Mouse (Mus musculus): ENCODE data around the gene Pdss1. TPM values are rescaled to one million over a fixed set of nuclear protein-coding genes. Genes with fewer than 3 reads are reported as not detected.
A peak's percentile ranks its signal among the peaks of the same experiment; 100 is the strongest.
"Not testable (repeated sequence)": the region's sequence is repeated elsewhere in the genome, so short reads cannot be mapped to it uniquely, and the experiment has no call there.

Gene Pdss1
- 9.2 to 14.2 TPM (median 11.3 TPM) in 3 replicates for total RNA-seq (2017)

- ATAC-seq (replicated peaks; ENCODE audit: insufficient number of reproducible peaks, low FRiP score, low TSS enrichment, poor library complexity, severe bottlenecking): peak; percentile 96
Observed at GRCm38 (mm10) chr2:22895282-22896273, at the start of gene Pdss1. TSS of gene Pdss1 (plus strand) at chr2:22895522.

- no peak for ATAC-seq (replicated peaks; ENCODE audit: insufficient number of reproducible peaks, low FRiP score, low TSS enrichment, poor library complexity, severe bottlenecking)
Observed at GRCm38 (mm10) chr2:22851900-22852299, 43.4 kb upstream of the Pdss1 start.

GRCm38 (mm10) chr2:22857501-22857900 is 37.8 kb upstream of the Pdss1 start:
- ATAC-seq (replicated peaks; ENCODE audit: insufficient number of reproducible peaks, low FRiP score, low TSS enrichment, poor library complexity, severe bottlenecking): no peak

DNA sequence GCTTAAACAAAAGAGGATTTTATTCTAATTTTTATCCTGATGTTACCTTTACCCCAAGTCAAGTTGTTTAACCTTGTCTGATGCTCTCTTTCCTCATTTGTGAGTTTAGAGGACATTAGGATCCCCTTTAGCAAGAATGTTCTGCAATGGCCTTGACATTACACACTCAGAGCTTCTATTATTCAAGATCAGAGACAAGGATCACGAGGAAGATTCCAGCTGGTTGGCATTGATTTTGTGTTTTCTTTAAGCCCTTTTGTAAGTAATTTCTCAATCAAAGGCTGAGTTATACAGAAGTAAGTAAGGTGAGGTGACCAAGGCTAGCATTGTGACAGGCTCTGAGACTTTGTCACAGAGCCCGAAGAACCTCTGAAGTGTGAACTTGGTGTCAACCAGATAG is 33.1 kb upstream of the Pdss1 start:
- ATAC-seq (replicated peaks; ENCODE audit: insufficient number of reproducible peaks, low FRiP score, low TSS enrichment, poor library complexity, severe bottlenecking): no peak

DNA sequence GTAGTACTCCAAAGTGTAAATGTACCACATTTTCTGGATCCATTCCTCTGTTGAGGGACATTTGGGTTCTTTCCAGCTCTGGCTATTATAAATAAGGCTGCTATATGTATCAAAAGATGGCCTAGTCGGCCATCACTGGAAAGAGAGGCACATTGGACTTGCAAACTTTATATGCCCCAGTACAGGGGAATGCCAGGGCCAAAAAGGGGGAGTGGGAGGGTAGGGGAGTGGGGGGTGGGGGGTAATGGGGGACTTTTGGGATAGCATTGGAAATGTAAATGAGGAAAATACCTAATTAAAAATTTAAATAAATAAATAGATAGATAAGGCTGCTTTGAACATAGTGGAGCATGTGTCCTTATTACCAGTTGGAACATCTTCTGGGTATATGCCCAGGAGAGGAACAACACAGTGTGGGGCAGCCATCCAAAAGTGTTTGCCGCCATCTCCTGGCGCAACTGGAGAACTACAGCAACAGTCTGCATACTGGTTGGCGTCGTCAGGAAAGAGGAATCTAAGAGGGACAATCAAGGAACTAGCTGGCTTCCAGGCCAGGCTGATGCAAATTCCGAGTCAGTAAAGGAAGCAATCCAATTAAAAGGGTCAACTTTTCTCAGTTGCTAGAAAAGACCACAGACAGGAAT is 30.8 kb upstream of the Pdss1 start:
- ATAC-seq (replicated peaks; ENCODE audit: insufficient number of reproducible peaks, low FRiP score, low TSS enrichment, poor library complexity, severe bottlenecking): peak; percentile 96

GRCm38 (mm10) chr2:22865818-22866217 is 29.5 kb upstream of the Pdss1 start:
- no peak for ATAC-seq (replicated peaks; ENCODE audit: insufficient number of reproducible peaks, low FRiP score, low TSS enrichment, poor library complexity, severe bottlenecking)

DNA sequence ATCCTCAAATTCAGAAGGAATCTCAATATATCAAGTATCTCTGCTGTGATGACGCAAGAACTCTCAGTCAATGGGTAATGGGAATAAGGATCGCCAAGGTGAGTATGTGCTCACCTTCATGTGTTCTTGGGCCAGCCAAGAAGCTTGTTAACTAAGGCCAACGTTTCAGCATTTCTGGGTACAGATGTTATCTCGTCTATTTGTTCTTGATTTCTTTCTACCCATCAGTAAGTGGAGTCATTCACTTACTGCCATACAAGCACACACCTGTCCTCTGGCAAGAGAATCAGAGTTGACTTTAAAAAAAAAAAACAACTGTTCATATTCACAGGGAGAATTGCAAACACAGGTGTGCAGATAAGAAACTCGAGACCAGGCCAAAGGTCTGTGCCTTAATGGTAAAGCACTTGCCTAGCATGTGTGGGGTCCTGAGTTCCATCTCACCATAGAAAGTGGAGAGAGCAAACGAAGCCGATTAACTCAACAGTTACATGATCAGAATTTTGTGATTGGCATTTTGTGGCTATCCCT is 28.4 kb upstream of the Pdss1 start:
- no peak for ATAC-seq (replicated peaks; ENCODE audit: insufficient number of reproducible peaks, low FRiP score, low TSS enrichment, poor library complexity, severe bottlenecking)

GRCm38 (mm10) chr2:22873159-22873558 is 22.2 kb upstream of the Pdss1 start:
- ATAC-seq (replicated peaks; ENCODE audit: insufficient number of reproducible peaks, low FRiP score, low TSS enrichment, poor library complexity, severe bottlenecking): no peak

DNA sequence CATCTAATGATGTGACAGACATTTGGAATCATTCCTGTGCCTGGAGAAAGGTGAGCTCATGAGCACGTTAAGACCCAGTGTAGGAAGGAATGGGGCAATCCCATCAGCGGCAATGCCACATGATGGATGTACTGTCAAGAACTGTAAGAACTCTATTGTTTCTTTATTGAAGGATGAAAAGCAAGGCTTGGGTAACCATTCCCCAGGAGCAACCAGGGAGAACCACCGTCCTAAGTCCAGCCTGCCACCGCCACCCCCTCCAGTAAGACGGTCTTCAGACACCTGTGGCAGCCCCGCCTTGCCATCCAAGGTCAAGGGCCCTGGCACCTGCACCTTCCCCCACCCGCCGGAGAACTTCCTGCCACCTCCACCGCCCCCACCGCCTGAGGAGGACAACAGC is 20.7 kb upstream of the Pdss1 start:
- ATAC-seq (replicated peaks; ENCODE audit: insufficient number of reproducible peaks, low FRiP score, low TSS enrichment, poor library complexity, severe bottlenecking): no peak

- ATAC-seq (replicated peaks; ENCODE audit: insufficient number of reproducible peaks, low FRiP score, low TSS enrichment, poor library complexity, severe bottlenecking): no peak
Observed at GRCm38 (mm10) chr2:22876614-22877013, 18.7 kb upstream of the Pdss1 start.

- ATAC-seq (replicated peaks; ENCODE audit: insufficient number of reproducible peaks, low FRiP score, low TSS enrichment, poor library complexity, severe bottlenecking): no peak
Observed at GRCm38 (mm10) chr2:22878781-22879180, 16.5 kb upstream of the Pdss1 start.

DNA sequence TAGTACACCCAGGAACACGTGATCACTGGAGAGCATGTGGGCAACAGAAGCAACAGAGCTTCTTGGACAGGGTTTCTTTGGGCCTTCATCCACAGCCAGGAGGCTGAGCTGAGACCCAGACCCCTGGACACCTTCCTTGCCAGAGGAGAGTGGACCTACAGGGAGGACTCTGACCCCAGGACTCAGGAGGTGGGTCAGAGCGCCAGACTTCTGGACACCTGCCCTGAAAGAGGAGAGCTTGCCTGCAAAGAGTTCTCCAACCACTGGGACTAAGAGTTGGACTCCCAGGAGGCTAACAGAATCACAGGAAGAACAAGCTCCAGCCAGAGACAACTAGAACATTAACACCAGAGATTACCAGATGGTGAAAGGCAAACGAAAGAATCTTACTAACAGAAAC is 14.6 kb upstream of the Pdss1 start:
- ATAC-seq (replicated peaks; ENCODE audit: insufficient number of reproducible peaks, low FRiP score, low TSS enrichment, poor library complexity, severe bottlenecking): not testable (repeated sequence)

DNA sequence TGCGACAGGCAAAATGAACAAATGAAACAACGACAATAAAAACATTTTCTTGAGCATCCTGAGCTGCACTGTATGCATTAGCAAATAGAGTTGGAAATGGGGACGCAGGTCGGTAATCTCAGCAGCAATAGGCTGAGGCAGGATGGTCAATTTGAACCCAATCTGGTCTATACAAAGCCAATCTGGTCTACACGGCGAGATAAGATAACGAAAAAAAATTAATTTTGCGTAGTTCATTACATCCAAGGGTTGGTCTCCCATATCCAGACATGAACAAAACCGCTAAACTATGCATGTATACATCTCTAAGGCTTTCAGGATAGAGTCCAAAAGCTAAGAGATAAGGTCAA is 415 bp upstream of the Pdss1 start:
- no peak for ATAC-seq (replicated peaks; ENCODE audit: insufficient number of reproducible peaks, low FRiP score, low TSS enrichment, poor library complexity, severe bottlenecking)

DNA sequence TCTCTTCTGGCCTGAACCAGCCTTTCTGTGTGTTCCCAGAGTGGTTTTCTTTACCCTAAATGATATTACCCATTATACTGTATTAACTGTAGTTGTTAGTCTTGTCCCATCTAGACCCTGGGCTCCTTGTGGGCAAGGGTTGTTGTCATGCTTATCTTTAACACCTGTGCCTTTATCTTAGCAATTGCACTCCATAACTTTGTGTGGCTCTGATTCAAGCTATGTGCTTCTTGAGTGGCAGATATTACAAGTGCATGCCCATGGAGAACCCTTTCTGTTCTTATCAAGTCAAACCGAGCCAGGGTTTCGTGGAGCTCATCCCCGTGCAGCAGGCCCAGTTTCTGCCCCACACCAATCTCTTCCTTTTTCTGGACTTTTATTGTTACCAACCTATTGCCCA is 8.6 kb downstream of the Pdss1 start:
- ATAC-seq (replicated peaks; ENCODE audit: insufficient number of reproducible peaks, low FRiP score, low TSS enrichment, poor library complexity, severe bottlenecking): no peak

DNA sequence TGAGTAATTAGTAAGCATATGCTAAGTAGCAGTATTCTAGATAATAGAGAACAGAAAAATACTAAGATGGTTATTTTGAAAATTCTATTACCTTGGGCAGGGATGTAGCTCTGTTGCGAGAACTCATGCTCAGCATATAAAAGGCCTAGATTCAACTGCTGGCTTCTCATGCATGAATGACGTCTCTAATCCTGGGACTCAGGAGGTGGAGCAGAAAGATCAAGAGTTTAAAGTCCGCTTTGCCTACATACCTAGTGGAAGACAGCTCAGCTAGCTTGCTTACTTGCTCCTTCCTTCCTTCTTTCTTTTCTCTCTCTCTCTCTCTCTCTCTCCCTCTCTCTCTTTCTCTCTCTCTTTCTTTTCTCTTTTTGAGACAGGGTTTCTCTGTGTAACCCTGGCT is 19.1 kb downstream of the Pdss1 start:
- ATAC-seq (replicated peaks; ENCODE audit: insufficient number of reproducible peaks, low FRiP score, low TSS enrichment, poor library complexity, severe bottlenecking): no peak

DNA sequence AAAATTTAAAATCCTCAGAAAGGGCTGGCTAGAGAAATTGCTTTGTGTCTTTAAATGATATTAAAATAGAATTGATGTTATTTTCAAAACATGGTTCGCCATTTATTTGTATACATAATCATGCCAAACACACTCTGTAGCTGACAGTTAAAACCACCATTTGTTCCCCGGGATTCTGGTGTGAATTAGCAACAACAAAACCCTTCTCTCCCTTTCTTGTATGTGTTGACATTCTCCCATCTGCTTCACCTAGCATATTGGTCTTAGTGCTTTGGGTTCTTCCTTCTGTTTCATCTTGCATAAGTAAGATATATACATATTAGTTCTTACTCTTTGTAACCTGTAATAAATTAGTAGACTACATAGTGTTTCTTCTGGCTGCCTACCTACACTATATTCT is 23.3 kb downstream of the Pdss1 start:
- no peak for ATAC-seq (replicated peaks; ENCODE audit: insufficient number of reproducible peaks, low FRiP score, low TSS enrichment, poor library complexity, severe bottlenecking)

DNA sequence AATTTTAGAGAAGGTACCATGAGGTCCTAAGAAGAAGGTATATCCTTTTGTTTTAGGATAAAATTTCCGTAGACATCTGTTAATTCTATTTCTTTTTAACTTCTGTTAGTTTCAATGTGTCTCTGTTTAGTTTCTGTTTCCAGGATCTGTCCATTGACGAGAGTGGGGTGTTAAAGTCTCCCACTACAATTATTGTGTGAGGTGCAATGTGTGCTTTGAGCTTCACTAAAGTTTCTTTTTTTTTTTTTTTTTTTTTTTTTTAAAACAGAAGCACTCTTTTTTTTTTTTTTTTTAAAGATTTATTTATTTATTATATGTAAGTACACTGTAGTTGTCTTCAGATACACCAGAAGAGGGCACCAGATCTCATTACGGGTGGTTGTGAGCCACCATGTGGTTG is 30.6 kb downstream of the Pdss1 start:
- ATAC-seq (replicated peaks; ENCODE audit: insufficient number of reproducible peaks, low FRiP score, low TSS enrichment, poor library complexity, severe bottlenecking): not testable (repeated sequence)

DNA sequence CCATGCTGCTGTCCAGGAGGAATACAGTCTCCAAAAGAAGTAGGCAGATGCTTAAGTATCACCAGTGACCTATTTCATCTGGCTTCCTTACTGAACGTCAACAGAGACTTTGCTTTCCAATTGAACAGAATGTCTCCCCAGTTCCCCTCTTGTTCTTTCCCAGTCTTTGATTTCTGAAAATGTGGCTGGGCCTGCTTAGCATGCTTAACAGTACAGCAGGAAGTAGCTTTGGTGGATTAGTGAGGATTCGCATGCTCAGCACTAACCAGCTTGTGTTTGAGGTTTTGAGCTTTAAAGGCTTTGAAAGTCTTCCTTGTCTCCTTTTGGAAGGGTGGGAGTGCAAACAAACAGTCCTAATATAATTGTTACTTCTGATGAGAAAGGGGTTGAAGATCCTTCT is 32.9 kb downstream of the Pdss1 start:
- no peak for ATAC-seq (replicated peaks; ENCODE audit: insufficient number of reproducible peaks, low FRiP score, low TSS enrichment, poor library complexity, severe bottlenecking)

GRCm38 (mm10) chr2:22933556-22933955 is 38.2 kb downstream of the Pdss1 start:
- ATAC-seq (replicated peaks; ENCODE audit: insufficient number of reproducible peaks, low FRiP score, low TSS enrichment, poor library complexity, severe bottlenecking): no peak

GRCm38 (mm10) chr2:22949956-22950355 is 54.6 kb downstream of the Pdss1 start:
- ATAC-seq (replicated peaks; ENCODE audit: insufficient number of reproducible peaks, low FRiP score, low TSS enrichment, poor library complexity, severe bottlenecking): no peak

Measured in monocyte, adult 5-6 weeks (primary cell).